Mouse (Mus musculus): Measurements from ENCODE around the gene Sp9. TPM values are rescaled to one million over a fixed set of nuclear protein-coding genes. Genes with fewer than 3 reads are reported as not detected.

Sp9 gene
- total and polyA plus RNA-seq, 3 experiments = 0.55 TPM; not detected in 2

GRCm38 (mm10) chr2:73264611-73265195, 7.0 kb upstream of the Sp9 start:
- Histone ChIP-seq H3K27ac (ENCODE audit: insufficient read depth, low read depth) (no peak overlapping the region), H3K36me3 (replicated peaks in 1 of 2; ENCODE audit: control insufficient read depth in 1 of 2, insufficient read depth in 1 of 2, low read length in 1 of 2) (no peaks in the 10 kb centered on the region), H3K9ac (ENCODE audit: insufficient read depth, low read depth) (no peak overlapping the region), H3K9me3 (replicated peaks; ENCODE audit: low read length) (peaks cover 3% of the 10 kb centered on the region), H3K27me3 (replicated peaks) (no peaks in the 10 kb centered on the region), H3K4me3 (replicated peaks in 1 of 3; ENCODE audit: low read depth in 2 of 3, low read length in 2 of 3, poor library complexity in 1 of 3) (no peak overlapping the region), H3K4me1 (ENCODE audit: control insufficient read depth in 1 of 2, insufficient read depth in 2 of 2) (no peaks in the 10 kb centered on the region), H3K79me2 (replicated peaks; ENCODE audit: control insufficient read depth, extremely low read depth, insufficient read depth, poor library complexity, severe bottlenecking) (no peaks in the 10 kb centered on the region), H3K4me2 (ENCODE audit: insufficient read depth, low read depth, poor library complexity, severe bottlenecking) (no peak overlapping the region)
- DNase-seq (ENCODE audit: extremely low read depth) = no peak
- no peak for TF ChIP-seq MAZ (IDR thresholded peaks at IDR 0.05; ENCODE audit: low read depth, low read length)
- no peak for TF ChIP-seq PAX5 (IDR thresholded peaks at IDR 0.05; ENCODE audit: low read length)
- no peak for TF ChIP-seq GABPA (IDR thresholded peaks at IDR 0.05; ENCODE audit: insufficient replicate concordance, low read depth, low read length)
- TF ChIP-seq ETS1 (conservative IDR thresholded peaks at IDR 0.05; ENCODE audit: low read depth, low read length) = no peak
- no peak for TF ChIP-seq POLR2AphosphoS2 (IDR thresholded peaks at IDR 0.05; ENCODE audit: low read depth, low read length)
- TF ChIP-seq E2F4 (IDR thresholded peaks at IDR 0.05; ENCODE audit: insufficient replicate concordance, low read depth, low read length) = no peak
- dilution Hi-C loops (cut with MboI; ENCODE audit: extremely low pct_ligation_motif_present, extremely low pct_unique_long_range_greater_than_20kb, low sequenced_read_pairs) (no loop called here), in situ Hi-C loops (cut with MboI; ENCODE audit: low pct_ligation_motif_present, low pct_unique_long_range_greater_than_20kb, low sequenced_read_pairs) (loop anchor here (10.0 kb wide), 1 partner anchor 50 kb away; the partner anchor contains the start of gene Ola1)

GRCm38 (mm10) chr2:73266011-73266410, 5.7 kb upstream of the Sp9 start:
- Histone ChIP-seq H3K9ac (ENCODE audit: insufficient read depth, low read depth) (no peak overlapping the region), H3K27ac (ENCODE audit: insufficient read depth, low read depth) (no peak overlapping the region), H3K4me1 (ENCODE audit: control insufficient read depth in 1 of 2, insufficient read depth in 2 of 2) (no peaks in the 10 kb centered on the region), H3K79me2 (replicated peaks; ENCODE audit: control insufficient read depth, extremely low read depth, insufficient read depth, poor library complexity, severe bottlenecking) (no peaks in the 10 kb centered on the region), H3K9me3 (replicated peaks; ENCODE audit: low read length) (peaks cover 1% of the 10 kb centered on the region), H3K27me3 (replicated peaks) (no peaks in the 10 kb centered on the region), H3K4me2 (ENCODE audit: insufficient read depth, low read depth, poor library complexity, severe bottlenecking) (no peak overlapping the region), H3K4me3 (replicated peaks in 1 of 3; ENCODE audit: low read depth in 2 of 3, low read length in 2 of 3, poor library complexity in 1 of 3) (no peak overlapping the region), H3K36me3 (replicated peaks in 1 of 2; ENCODE audit: control insufficient read depth in 1 of 2, insufficient read depth in 1 of 2, low read length in 1 of 2) (no peaks in the 10 kb centered on the region)
- TF ChIP-seq SMC3 (IDR thresholded peaks at IDR 0.05; ENCODE audit: low read depth, low read length) (peak; percentile 32; the same call in 1 of the 2 replicates), IRF4 (IDR thresholded peaks at IDR 0.05; ENCODE audit: low read depth, low read length) (no peak), RAD21 (IDR thresholded peaks at IDR 0.05; ENCODE audit: low read depth, low read length) (peak; percentile 24), MXI1 (IDR thresholded peaks at IDR 0.05; ENCODE audit: low read depth, low read length) (no peak), CTCF (conservative IDR thresholded peaks at IDR 0.05 in 1 of 2, IDR thresholded peaks at IDR 0.05 in 1 of 2; ENCODE audit: low read depth in 2 of 2, low read length in 2 of 2) (peak in 1 of 2 experiments; percentile 48; a peak in 2 of 4 replicates)
- in situ Hi-C loops (cut with MboI; ENCODE audit: low pct_ligation_motif_present, low pct_unique_long_range_greater_than_20kb, low sequenced_read_pairs) = loop anchor here (10.0 kb wide), 1 partner anchor 51 kb away; the partner anchor contains the start of gene Ola1
- dilution Hi-C loops (cut with MboI; ENCODE audit: extremely low pct_ligation_motif_present, extremely low pct_unique_long_range_greater_than_20kb, low sequenced_read_pairs) = no loop called here
- DNase-seq (ENCODE audit: extremely low read depth) = no peak

DNA sequence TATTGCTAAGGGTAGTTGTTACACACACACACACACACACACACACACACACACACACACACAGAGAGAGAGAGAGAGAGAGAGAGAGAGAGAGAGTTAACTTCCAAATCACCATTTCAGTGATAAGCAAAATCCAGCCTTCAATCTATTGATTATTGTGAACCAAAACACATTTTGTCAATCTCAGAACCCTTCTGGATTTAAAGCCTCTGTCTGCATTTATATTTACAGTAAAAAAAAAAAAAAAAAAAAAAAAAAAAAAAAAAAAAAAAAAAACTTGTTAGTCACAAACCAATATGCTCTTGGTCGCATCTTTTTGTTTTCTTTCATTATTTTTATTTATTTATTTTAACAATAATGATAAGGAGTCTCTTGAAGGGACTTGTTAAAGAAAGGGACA, 5.1 kb upstream of the Sp9 start:
- Histone ChIP-seq H3K4me1 (ENCODE audit: control insufficient read depth in 1 of 2, insufficient read depth in 2 of 2) (no peaks in the 10 kb centered on the region), H3K79me2 (replicated peaks; ENCODE audit: control insufficient read depth, extremely low read depth, insufficient read depth, poor library complexity, severe bottlenecking) (no peaks in the 10 kb centered on the region), H3K9ac (ENCODE audit: insufficient read depth, low read depth) (no peak overlapping the region), H3K4me2 (ENCODE audit: insufficient read depth, low read depth, poor library complexity, severe bottlenecking) (no peak overlapping the region), H3K36me3 (replicated peaks in 1 of 2; ENCODE audit: control insufficient read depth in 1 of 2, insufficient read depth in 1 of 2, low read length in 1 of 2) (no peaks in the 10 kb centered on the region), H3K9me3 (replicated peaks; ENCODE audit: low read length) (peaks cover 2% of the 10 kb centered on the region), H3K4me3 (replicated peaks in 1 of 3; ENCODE audit: low read depth in 2 of 3, low read length in 2 of 3, poor library complexity in 1 of 3) (no peak overlapping the region), H3K27ac (ENCODE audit: insufficient read depth, low read depth) (no peak overlapping the region), H3K27me3 (replicated peaks) (no peaks in the 10 kb centered on the region)
- dilution Hi-C loops (cut with MboI; ENCODE audit: extremely low pct_ligation_motif_present, extremely low pct_unique_long_range_greater_than_20kb, low sequenced_read_pairs) = no loop called here
- in situ Hi-C loops (cut with MboI; ENCODE audit: low pct_ligation_motif_present, low pct_unique_long_range_greater_than_20kb, low sequenced_read_pairs) = loop anchor here (10.0 kb wide), 1 partner anchor 52 kb away; the partner anchor contains the start of gene Ola1
- TF ChIP-seq CTCF (conservative IDR thresholded peaks at IDR 0.05 in 1 of 2, IDR thresholded peaks at IDR 0.05 in 1 of 2; ENCODE audit: low read depth in 2 of 2, low read length in 2 of 2) = no peak
- TF ChIP-seq ZNF384 (IDR thresholded peaks at IDR 0.05; ENCODE audit: low read depth, low read length) = peak; percentile 69
- no peak for TF ChIP-seq USF2 (conservative IDR thresholded peaks at IDR 0.05; ENCODE audit: low read depth, low read length)
- DNase-seq (ENCODE audit: extremely low read depth) = no peak

Measured in CH12.LX (cell line).